Mouse (Mus musculus) thymus, postnatal 36 days (tissue): ENCODE data around the gene Esyt2.

ENCODE experiments used
- DNase-seq, 2 experiments: peaks; one replicate each; pipeline ENCODE4 v3.0.0; 2022; ENCODE audit warnings: mixed read lengths in 2 of 2

Esyt2 gene

DNA sequence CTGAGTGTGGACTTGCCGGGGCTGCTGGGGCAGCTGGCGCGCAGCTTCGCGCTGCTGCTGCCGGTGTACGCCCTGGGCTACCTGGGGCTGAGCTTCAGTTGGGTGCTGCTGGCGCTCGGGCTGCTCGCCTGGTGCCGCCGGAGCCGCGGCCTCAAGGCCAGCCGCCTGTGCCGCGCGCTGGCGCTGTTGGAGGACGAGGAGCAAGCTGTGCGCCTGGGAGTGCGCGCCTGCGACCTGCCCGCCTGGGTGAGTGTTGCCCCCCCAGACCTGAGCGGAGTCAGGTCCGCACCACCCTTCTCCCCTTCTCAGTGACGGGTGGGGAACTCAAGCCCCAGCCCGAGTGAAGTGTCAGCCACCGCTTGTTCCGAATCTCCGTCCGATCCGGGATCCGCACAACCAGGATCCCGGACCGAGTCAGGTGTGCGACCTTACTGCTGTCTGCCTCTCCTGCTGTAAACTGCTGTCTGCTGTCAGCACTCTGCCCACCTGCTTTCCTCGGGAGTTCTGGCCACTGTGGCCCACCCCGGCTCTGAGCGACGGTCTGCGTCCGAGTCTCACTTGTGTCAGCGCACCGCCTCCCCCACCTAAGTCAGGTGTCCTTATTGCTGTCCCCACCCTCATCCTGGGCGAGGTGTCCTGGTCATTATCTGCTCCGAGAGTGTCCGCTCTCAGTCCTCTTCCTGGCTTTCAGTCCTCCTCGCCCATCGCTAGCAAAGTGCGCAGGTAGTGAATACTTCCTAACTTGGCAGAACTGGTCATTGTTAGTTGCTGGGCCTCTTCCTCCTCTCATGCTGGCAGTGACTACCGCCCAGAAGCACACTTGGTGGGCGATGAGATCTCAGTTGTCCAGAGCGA is 658 bp downstream of the Esyt2 start:
- DNase-seq = peak in 1 of 2 experiments; percentile 60

DNA sequence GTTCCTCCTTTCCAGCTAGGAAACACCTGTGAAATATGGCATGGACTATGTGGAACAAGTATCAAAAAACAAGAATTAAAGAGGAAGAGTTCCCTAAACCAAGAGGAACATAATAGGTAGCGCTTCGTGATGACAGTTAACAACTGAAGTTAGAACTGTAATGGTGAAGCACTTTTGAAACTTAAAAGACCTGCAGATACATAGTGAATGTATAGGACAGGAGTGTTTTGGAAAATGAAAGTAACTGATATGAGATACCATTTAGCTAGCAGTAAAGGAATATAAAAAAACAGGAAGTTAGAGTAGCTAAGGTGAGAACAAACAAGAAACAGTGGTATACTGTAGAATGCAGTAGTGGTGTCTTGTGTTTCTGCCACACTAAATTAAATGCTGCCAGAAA is 1.9 kb downstream of the Esyt2 start:
- no peak for DNase-seq

DNA sequence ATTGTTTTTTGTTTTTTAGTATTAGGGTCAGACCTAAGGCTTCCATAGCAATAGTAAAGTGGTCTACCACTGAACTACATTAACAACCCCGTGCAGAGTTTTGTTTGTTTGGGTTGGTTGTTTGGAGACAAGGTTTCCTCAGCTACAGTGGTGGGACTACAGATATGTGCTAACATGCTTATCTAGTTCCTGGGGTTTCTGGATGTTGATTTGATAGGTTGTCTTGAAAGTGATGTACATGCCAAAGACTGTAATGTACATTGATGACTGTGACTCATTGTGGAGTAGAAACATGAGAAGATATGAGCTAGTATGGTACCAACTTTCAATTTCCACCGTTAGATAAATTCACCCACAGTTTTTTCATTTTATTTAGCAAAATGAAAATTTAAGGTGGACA is 2.5 kb downstream of the Esyt2 start:
- DNase-seq = no peak

DNA sequence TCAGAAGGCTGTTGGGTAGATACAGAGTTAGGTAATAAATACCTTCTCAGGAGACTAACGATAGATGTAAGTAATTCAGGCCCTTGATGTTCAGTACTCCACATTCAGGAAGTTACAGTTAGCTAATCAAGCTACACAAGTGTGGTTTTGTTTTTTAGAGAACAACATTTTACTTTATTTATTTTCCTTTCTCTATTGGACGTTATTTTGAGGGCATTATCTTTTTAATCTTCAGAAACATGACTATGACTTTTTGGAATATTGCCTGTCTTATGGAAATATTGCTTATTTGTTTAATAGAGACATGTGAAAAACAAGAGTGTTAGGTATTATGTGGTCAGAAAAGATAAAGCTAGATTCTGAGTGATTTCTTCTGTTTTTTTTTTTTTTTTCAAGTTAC is 12.2 kb downstream of the Esyt2 start:
- DNase-seq = no peak

DNA sequence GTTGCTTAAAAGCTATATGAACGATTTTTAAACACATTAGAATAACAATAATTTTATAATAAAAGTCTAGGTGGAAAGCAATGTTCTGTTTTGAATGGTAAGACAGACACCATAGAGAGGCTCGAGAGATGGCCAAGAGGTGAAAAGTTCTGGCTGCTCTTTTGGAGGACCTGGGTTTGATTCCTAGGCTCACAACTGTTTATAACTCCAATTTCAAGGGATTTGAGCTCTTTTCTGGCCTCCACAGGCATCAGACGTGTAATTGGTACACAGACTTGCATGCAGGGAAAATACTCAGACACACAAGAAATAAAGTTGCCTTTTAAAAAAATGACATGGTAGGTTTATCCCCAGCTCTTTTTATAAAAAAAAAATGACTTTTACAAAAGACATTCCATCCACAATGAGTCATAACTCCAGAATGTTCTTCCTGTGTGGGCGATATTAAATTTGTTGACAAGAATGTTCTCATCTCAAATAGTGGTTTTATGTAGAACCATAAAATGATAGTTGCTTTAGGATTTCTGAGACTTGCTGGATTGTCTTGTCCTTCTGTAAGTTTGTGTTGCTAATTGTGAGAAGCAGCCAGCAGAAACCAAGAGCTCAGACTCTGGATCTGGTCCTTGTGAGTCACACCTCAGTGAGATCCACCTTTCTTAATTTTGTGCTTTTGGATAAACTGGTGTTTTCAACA is 12.8 kb downstream of the Esyt2 start:
- DNase-seq = no peak

DNA sequence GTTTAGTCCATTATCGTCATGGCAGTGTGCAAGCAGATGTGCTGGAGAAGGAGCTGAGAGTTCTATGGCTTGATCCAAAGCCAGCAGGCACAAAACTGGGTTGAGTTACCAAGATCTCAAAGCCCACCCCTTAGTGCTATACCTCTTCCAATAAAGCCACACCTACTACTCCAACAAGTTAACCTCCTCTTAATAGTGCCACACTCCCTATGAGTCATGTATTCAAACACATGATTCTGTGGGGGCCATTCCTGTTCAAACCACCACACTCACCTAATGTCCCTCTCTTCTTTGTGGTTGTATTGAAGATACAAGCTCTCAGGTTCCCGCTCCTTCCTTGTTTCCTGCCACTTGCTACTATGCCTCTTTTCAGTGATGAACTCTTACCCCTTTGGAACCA is 18.9 kb downstream of the Esyt2 start:
- DNase-seq = no peak

DNA sequence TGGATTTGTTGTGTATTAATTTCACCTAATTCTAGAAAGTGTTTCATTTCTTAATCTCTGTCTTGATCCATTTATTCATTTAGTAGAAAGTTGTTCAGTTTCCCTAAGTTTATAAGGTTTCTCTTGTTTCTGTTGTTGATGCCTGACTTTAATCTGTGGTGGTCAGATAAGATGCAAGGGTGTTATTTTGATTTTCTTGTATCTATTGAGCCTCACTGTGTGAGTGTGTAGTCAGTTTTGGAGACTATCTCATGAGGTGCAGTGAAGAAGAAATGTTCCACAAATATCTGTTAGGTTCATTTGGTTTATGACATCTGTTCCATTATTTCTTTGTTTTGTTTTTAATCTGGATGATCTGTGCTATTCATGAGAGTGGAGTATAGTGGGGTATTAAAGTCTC is 21.2 kb downstream of the Esyt2 start:
- DNase-seq = no peak

DNA sequence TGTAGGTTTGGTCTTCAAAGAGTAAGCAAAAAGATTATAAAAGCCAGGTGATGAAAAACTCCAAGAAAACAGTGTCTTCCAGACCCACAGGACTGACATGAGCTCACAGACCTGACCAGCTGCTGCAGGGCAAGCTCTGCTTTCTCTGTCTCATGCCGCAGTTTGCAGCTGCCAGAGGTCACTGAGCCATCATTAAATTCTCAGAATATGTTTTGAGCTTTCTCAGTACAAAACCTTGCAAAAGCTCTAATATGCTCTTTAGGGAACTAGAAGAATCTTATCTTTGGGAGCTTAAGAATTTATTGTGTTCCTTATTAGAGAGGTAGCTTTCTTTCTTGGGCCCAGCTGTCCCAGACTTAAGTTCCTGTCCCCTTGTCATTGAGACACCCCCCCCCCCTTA is 25.0 kb downstream of the Esyt2 start:
- DNase-seq = no peak

DNA sequence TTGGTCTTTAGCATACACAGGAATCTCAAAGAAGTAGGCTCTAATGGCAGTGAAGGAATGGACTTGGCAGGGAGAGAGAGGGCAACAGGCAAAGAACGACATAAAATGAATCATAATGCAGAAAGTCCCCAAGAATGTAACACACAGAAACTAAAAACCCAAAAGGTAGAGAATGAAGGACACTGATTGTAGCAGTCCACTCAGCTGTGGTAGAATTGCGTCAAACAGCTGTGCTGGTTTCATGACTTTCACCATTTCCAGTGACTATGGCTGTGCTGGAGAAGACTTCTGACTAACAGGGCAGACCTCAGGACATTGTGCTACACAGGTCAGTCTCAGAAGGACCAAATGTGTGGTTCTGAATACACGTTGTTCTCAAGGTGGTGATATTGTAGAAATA is 26.9 kb downstream of the Esyt2 start:
- no peak for DNase-seq

DNA sequence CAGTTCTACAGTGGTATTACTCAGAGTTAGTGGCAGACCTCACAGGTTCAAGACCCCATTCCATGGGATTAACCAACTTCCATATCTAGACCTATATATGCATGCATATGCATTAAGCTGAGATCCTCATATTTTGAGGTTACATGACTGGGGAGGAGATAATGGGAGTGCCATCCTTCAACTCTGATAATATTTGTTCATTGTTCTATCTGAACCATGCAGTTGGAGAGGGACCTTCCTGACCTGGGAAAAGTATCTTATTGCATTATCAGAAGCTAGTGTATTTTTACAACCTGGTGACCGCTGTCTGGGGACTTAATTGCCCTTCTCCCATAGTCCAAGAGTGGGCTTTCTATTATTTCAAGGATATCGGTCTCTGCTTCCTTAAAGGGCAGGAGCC is 27.6 kb downstream of the Esyt2 start:
- no peak for DNase-seq

DNA sequence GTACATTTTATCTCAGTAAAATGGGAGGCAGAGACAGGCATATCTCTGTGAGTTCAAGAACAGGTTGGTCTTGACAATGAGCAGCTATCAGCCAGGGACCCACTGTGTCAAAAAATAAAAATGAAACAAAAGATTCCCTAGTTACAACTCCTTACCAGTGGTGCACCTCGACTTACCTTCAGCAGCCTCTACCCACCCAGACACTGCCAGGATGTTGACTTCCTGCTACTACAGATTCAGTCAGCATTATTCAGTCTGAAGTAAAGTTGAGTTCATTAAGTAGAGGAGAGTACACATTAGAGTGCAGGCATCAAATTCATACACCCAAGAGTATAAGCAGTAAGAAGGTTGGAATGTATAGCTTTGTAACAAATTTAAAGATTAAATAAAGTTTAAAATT is 32.8 kb downstream of the Esyt2 start:
- DNase-seq = no peak

DNA sequence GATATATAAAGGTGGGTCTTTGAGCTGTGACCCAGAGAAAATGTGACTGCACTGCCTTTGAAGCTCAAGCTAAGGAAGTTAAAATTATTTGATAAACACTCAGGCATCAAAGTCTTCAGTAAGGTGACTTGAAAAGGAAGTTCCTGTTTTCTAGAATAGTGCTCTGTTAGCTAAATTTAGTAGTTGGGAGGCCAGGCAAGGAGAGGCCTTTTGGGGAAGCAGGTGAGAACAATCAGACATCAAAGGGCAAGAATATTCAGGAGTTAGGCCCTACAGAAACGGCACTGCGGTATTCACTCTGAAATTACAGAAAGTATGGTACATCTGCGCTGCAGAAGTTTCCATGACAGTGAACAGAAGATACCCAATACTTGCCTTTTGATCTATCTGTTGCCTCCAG is 34.5 kb downstream of the Esyt2 start:
- DNase-seq = peak; percentile 4 to 6

DNA sequence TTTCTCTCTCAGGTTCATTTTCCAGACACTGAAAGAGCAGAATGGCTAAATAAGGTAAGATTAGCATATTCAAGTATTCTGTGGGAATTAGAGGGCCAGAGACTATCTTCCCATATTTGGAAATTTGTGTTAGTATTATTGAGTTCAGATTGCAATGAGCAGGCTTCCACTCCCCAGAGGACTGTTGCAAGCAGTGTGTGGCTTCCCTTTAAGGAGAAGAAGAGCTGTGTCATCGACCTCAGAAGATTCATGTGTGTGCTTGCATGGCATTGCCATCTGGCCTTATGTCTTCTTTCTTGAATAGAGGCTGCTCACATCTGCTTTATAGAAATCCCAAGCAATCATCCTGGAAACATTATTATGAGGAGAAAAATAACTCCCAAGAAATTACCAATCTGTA is 36.8 kb downstream of the Esyt2 start:
- no peak for DNase-seq

DNA sequence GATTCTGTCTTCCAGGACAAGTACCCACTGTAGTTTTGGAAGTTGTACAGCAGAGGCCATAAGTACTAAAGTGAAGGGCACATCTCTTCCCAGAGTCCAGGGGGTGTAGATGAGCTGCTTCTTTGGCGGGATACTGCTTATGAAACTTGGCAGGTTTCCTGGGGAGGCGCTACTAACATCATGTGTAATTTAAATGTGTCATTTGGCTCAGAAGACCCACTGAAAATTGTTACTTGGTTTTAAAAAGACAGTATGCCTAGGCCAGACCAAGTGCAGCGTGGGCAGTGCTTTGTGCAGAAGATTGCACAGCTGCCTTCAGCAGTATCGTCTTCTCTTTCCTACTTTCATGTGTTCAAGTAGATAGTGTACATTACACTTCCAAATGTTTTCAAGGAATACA is 44.5 kb downstream of the Esyt2 start:
- DNase-seq = no peak

DNA sequence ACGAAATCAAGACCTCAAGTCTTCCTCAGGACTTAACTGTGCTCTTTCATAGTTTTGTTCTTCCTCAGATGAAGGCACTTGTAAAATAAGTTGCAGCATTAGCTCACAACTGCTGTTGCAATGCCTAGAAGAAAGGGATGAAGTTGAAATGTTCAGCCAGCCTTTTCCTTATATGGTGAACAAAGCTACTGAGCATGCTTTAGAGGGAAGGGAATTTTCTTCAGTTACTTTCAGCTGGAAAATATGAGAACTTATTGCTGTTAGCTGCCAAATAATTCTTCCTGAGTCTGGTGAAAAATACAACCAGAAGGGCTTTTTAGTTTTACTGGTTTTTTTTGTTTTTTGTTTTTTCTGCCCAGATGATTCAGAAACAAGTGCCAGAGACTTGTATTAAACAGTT is 45.2 kb downstream of the Esyt2 start:
- no peak for DNase-seq

DNA sequence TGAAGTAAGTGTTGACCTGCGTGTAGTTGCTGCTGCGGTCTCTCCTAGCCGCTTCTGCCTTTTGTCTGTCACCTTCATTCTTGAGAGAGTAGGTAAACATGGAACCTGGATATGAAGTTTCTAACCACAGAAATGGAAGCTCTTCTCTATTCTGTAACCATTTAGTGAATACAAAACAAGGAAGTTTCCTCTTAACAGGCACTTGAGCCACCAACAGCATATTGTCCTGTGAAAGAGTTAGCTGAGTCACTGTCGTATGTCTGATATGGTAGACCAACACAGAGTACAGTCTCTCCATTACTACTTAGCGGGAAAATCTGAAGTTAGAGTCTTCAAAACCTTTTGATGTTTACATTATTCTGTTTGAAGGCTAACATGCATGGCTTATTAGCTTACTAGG is 53.3 kb downstream of the Esyt2 start:
- no peak for DNase-seq

DNA sequence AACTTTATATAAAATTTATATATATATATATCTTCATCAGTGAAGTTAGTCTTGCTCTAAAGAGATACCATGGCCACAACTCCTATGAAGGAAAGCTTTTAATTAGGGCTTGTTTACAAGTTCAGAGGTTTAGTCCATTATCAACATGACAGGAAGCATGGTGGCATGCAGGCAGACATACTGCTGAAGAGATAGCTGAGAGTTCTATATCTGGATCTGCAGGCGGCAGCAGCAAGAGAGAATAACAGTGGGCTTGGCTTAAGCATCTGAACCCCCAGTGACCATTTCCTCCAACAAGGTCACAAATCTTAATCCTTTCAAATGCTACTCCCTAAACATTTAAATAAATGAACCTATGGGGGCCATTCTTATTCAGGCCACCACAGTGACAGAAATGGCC is 59.2 kb downstream of the Esyt2 start:
- DNase-seq = no peak

DNA sequence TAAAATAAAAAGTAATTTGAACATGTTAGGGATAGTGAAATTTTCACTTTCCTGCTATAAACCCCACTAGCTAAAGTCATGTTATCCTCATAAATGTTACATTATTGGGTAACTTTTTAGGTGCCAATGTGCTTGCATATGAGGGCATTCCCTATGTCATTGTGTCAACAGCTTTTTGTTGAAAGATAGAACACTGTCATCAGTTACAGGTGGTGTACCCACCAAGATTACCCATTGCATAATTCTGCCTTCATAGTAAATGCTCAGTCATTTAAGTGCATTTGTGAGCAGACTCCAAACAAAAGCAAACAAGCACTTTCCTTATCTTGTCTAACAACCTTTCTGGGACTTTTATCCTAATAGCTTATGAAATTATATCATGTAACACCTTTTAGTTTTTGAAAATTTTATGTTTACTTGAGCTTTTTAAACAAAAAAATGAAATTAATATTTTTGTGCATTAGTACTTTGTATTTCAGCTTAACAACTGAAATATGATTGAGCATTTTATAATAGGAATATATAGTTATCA is 67.8 kb downstream of the Esyt2 start:
- DNase-seq = no peak

DNA sequence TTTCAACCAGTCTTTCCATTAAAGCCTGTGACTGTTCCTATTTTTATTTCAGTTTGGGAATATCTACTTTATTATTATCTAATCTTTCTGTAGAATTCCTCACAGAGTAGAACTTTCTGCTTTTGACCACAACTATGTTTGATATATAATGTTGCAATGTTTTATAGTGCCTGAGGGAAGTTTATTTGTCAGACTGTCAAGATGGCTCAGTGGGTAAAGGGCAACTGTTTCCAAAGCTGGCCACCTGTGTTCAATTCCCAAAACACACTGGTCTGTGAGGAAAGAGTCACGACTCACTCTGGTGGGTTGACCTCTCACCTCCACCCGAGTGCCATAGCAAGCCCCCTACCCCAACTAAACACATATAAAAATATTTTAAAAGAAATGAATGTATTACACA is 68.4 kb downstream of the Esyt2 start:
- DNase-seq = no peak

DNA sequence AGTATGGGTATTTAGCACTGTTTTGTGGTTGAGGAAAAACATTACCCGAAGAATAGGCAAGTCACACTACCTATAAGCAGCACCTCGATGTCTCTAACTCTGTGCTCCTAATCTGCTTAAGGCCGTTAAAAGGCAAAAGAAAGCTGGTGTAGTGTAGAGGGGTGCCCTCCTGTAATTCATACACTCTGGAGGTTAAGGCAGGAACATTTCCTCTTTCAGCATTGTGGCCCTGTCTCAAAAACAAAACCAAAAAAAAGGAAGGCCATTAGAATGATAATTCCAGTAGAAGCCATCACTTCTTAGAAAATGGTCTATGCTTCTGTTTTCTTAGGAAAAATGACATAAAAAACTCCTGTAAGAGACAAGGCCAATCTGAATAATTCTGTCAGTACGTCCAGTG is 70.0 kb downstream of the Esyt2 start:
- DNase-seq = no peak

DNA sequence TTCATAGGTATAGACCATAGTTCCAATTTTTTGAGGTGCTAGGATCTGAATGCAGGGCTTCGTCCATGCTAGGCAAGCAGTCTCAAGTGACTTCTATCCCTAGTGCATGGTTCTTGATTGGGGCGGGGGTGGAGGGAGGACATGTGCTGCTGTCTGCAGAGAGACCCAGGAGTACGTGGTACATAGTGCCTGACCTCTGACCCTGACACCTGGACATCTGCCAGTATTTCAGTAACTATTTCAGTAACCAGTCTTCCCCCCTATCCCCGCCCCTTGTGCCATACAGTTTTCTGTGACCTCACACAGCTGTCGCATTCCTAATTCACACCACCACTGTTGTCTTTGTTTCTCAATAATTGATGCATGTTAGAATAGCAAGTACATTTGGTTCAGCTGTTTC is 71.4 kb downstream of the Esyt2 start:
- no peak for DNase-seq

DNA sequence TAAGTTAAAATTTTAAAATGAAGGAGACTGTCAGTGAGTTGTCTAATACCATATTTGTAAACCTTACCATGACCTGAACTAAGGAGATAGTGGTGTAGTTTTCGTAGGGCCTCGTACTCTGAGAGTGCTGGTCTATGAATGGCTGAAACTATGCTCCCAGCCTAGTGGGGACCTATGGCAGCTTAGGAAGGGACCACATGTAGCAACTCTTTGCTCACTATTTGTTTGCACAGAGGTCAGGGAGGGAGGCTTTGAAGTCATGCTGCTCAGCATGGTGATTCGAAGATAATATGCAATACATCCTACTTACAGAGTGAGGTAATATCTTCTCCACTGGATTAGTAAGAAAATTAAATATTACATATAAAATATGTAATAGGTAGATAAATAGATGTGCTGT is 73.7 kb downstream of the Esyt2 start:
- no peak for DNase-seq

DNA sequence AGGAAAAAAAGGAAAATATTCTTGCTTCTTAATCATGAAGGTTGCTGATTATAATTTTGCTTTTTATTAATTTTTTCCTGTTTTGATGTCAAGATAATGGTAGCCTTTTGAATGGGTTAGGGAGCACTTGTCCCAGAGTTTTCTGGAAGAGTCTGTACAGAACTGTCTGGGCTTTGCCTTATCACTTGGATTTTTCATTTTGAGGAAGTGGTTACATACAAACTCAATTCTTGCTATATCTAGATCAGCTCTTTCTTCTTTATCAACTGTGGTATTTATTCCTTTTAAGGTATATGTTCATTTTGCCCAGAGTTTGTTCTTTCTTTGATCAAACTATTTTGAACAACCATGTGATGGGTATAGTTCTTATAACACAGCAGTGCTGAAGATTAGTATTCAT is 81.1 kb downstream of the Esyt2 start:
- no peak for DNase-seq

DNA sequence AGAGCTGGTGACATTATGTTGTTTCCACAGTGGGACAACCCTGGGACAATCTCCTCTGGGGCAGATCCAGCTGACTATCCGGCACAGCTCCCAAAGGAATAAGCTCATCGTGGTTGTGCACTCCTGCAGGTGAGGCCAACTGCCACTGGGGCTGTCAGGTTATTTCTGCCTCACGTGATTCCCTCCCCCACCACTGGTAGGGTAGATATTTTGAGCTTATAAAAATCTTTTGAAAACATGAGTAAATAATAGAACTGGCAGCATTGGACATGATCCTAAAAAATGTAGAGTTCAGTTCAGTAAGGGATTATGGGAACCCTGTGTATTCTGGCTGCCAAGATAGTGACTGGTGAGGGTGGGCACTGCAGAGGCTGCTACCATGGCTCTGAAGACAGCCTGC is 85.9 kb downstream of the Esyt2 start:
- no peak for DNase-seq
